Mouse (Mus musculus) kidney, embryonic 14.5 days (tissue): ENCODE measurements around the gene Snx6. TPM values are rescaled to one million over a fixed set of nuclear protein-coding genes. Genes with fewer than 3 reads are reported as not detected.

Source experiments
- polyA plus RNA-seq: library from polyadenylated mRNA; unstranded; fragments of >200 nt; fragmentation: Nextera tagmentation; extraction: Ambion mirVana; gene quantifications from 2 replicates; pipeline ENCODE4 v1.2.1, GENCODE M21; 2014

Gene Snx6
- polyA plus RNA-seq, 1 experiment from 2014 or later = 199 TPM

Other genes with a start within 250 kb of the Snx6 start
- 224 and 255 TPM in 2 replicates for gene Sptssa, start 139.1 kb downstream of the Snx6 start, polyA plus RNA-seq
- 59.9 and 80.3 TPM in 2 replicates for gene Eapp, start 99.8 kb downstream of the Snx6 start, polyA plus RNA-seq
- gene Cfl2, start 67.2 kb upstream of the Snx6 start, polyA plus RNA-seq = 215 and 219 TPM in 2 replicates
- not detected in 2 replicates for gene Gm20403, start 190.8 kb upstream of the Snx6 start, polyA plus RNA-seq
- 25.2 and 29.0 TPM in 2 replicates for gene Baz1a, start 218.6 kb upstream of the Snx6 start, polyA plus RNA-seq